In genomic region chr15:32243824-32244223, GRCm38 (mm10) we compare ENCODE assay signal across 8 mouse cellular contexts. TPM values are rescaled to one million over a fixed set of nuclear protein-coding genes. Genes with fewer than 3 reads are reported as not detected.
DNase-seq lines count a peak whose midpoint lies in the region; ATAC-seq and TF ChIP-seq lines count a peak whose summit lies in the region.

No protein-coding gene starts in this region.

- ATAC-seq in lung, embryonic 16.5 days (ENCODE audit: low read depth): no peak
- no peak for ATAC-seq in forebrain, embryonic 13.5 days
- ATAC-seq in limb, embryonic 12.5 days (ENCODE audit: insufficient number of reproducible peaks, insufficient read depth, low FRiP score, low TSS enrichment, low read depth): no peak

- peaks cover 15% of the 10 kb centered on the region for H3K4me1 ChIP-seq in lung, embryonic 16.5 days (replicated peaks; ENCODE audit: control insufficient read depth, insufficient read depth, low read length)
- peaks cover 24% of the 10 kb centered on the region for H3K4me1 ChIP-seq in forebrain, embryonic 13.5 days
- peaks cover 25% of the 10 kb centered on the region for H3K4me1 ChIP-seq in limb, embryonic 12.5 days (replicated peaks)
- H3K4me1 ChIP-seq in small intestine, adult 2 months (ENCODE audit: control insufficient read depth, insufficient read depth, insufficient read length, low read length): peaks cover 10% of the 10 kb centered on the region; the same call in 1 of the 2 replicates

- no peak for TF ChIP-seq POLR2A in small intestine, adult 2 months (IDR thresholded peaks at IDR 0.05; ENCODE audit: low read depth, low read length)

- DNase-seq in lung, postnatal 25 days (ENCODE audit: low spot score): no peak
- no peak for DNase-seq in cerebellum, postnatal 4 days (ENCODE audit: low spot score in 2 of 2)
- DNase-seq in adrenal gland, postnatal 10 days: no peak
- no peak for DNase-seq in right cerebral cortex, postnatal 14 days

- no peaks in the 10 kb centered on the region for H3K9me3 ChIP-seq in lung, embryonic 16.5 days (ENCODE audit: control insufficient read depth, low read length)
- no peaks in the 10 kb centered on the region for H3K9me3 ChIP-seq in forebrain, embryonic 13.5 days (replicated peaks)
- no peaks in the 10 kb centered on the region for H3K9me3 ChIP-seq in limb, embryonic 12.5 days

- 25% methylated on average over 7 of the region's 7 CpGs for WGBS in lung, embryonic 16.5 days
- WGBS in forebrain, embryonic 13.5 days: 70% methylated on average over 7 of the region's 7 CpGs
- WGBS in limb, embryonic 12.5 days: 42% methylated on average over 7 of the region's 7 CpGs
- WGBS in small intestine, adult 2 months: 15% methylated on average over 7 of the region's 7 CpGs

- H3K27me3 ChIP-seq in lung, embryonic 16.5 days (ENCODE audit: control insufficient read depth, insufficient read depth, low read depth, low read length): no peaks in the 10 kb centered on the region
- H3K27me3 ChIP-seq in forebrain, embryonic 13.5 days: no peaks in the 10 kb centered on the region
- H3K27me3 ChIP-seq in limb, embryonic 12.5 days: no peaks in the 10 kb centered on the region
- no peaks in the 10 kb centered on the region for H3K27me3 ChIP-seq in small intestine, adult 2 months (ENCODE audit: control insufficient read depth, insufficient read depth, low read length)

- H3K9ac ChIP-seq in lung, embryonic 16.5 days (ENCODE audit: low read length): peak overlapping the region; percentile 74
- H3K9ac ChIP-seq in forebrain, embryonic 13.5 days: 0 out of 2 replicates have a peak overlapping the region, but pooled peaks have one; percentile 41
- peak overlapping the region; percentile 66 for H3K9ac ChIP-seq in limb, embryonic 12.5 days (replicated peaks)

- TF ChIP-seq CTCF in small intestine, adult 2 months (IDR thresholded peaks at IDR 0.05; ENCODE audit: extremely low read depth, insufficient read length, insufficient replicate concordance, low read depth, low read length): no peak

- H3K4me3 ChIP-seq in lung, embryonic 16.5 days (ENCODE audit: low read length): peak overlapping the region; percentile 62
- peak overlapping the region; percentile 68 for H3K4me3 ChIP-seq in forebrain, embryonic 13.5 days
- H3K4me3 ChIP-seq in limb, embryonic 12.5 days (replicated peaks): peak overlapping the region; percentile 70
- H3K4me3 ChIP-seq in small intestine, adult 2 months (ENCODE audit: low read depth, low read length): peak overlapping the region; percentile 70

- H3K27ac ChIP-seq in lung, embryonic 16.5 days (ENCODE audit: low read length): peak overlapping the region; percentile 89
- no peak overlapping the region for H3K27ac ChIP-seq in forebrain, embryonic 13.5 days
- peak overlapping the region; percentile 78 for H3K27ac ChIP-seq in limb, embryonic 12.5 days
- peak overlapping the region; percentile 88 for H3K27ac ChIP-seq in small intestine, adult 2 months (ENCODE audit: insufficient read depth, low read depth, low read length)

- H3K36me3 ChIP-seq in lung, embryonic 16.5 days (ENCODE audit: control insufficient read depth, insufficient read depth, low read length): peaks cover 4% of the 10 kb centered on the region; the same call in 1 of the 2 replicates
- no peaks in the 10 kb centered on the region for H3K36me3 ChIP-seq in forebrain, embryonic 13.5 days (ENCODE audit: poor library complexity, severe bottlenecking)
- peaks cover 17% of the 10 kb centered on the region for H3K36me3 ChIP-seq in limb, embryonic 12.5 days
- peaks cover 7% of the 10 kb centered on the region for H3K36me3 ChIP-seq in small intestine, adult 2 months (ENCODE audit: control insufficient read depth, insufficient read depth, low read length)

- peak overlapping the region; percentile 83 for H3K4me2 ChIP-seq in lung, embryonic 16.5 days (ENCODE audit: low read depth, low read length)
- peak overlapping the region; percentile 91 for H3K4me2 ChIP-seq in forebrain, embryonic 13.5 days
- peak overlapping the region; percentile 93 for H3K4me2 ChIP-seq in limb, embryonic 12.5 days

RNA-seq across cellular contexts. Expression of gene Sema5a, which starts 0.8 kb away (rescaled TPM):
- 13.6 and 14.0 TPM in 2 replicates for polyA plus RNA-seq in lung, embryonic 16.5 days (2015; fragmentation: Nextera tagmentation; extraction: Ambion mirVana)
- polyA plus RNA-seq in forebrain, embryonic 13.5 days (2015; fragmentation: Nextera tagmentation; extraction: Ambion mirVana): 15.4 and 19.6 TPM in 2 replicates
- polyA plus RNA-seq in limb, embryonic 12.5 days (2016; fragmentation: Nextera tagmentation; extraction: Ambion mirVana): 21.6 and 29.4 TPM in 2 replicates
- 6.5 and 18.7 TPM in 2 replicates for polyA plus RNA-seq in small intestine, adult 2 months (2012; rRNA removed)
- 10 to 100 TPM; 21.4 to 23.4 TPM for total RNA-seq in adrenal gland, postnatal 10 days (2021)
